In genomic region chr12:21111476-21112452, GRCm38 (mm10) we compare ENCODE assay signal across 8 mouse cellular contexts.
DNase-seq lines count a peak whose midpoint lies in the region; ATAC-seq and TF ChIP-seq lines count a peak whose summit lies in the region.

No protein-coding gene starts in this region.

- peak overlapping the region; percentile 64 for H3K4me2 ChIP-seq in forebrain, embryonic 12.5 days
- peak overlapping the region; percentile 73 for H3K4me2 ChIP-seq in heart, postnatal 0 days (ENCODE audit: low read depth, low read length)
- peak overlapping the region; percentile 87 for H3K4me2 ChIP-seq in liver, postnatal 0 days (ENCODE audit: low read depth, low read length)
- H3K4me2 ChIP-seq in neural tube, embryonic 13.5 days = peak overlapping the region; percentile 71

- H3K9me3 ChIP-seq in ES-Bruce4 (replicated peaks; ENCODE audit: control insufficient read depth, insufficient read depth, low read length, poor library complexity, severe bottlenecking) = no peaks in the 10 kb centered on the region
- no peaks in the 10 kb centered on the region for H3K9me3 ChIP-seq in forebrain, embryonic 12.5 days
- no peaks in the 10 kb centered on the region for H3K9me3 ChIP-seq in heart, postnatal 0 days (replicated peaks; ENCODE audit: control insufficient read depth, low read length)
- no peaks in the 10 kb centered on the region for H3K9me3 ChIP-seq in liver, postnatal 0 days (ENCODE audit: low read length)
- no peaks in the 10 kb centered on the region for H3K9me3 ChIP-seq in neural tube, embryonic 13.5 days

- peak; percentile 97 for ATAC-seq in cerebellum, adult (ENCODE audit: insufficient number of reproducible peaks, low FRiP score, low TSS enrichment)
- ATAC-seq in forebrain, embryonic 12.5 days (ENCODE audit: low FRiP score) = peak; percentile 99
- ATAC-seq in heart, postnatal 0 days (ENCODE audit: insufficient read depth, low read depth) = peak; percentile 99
- ATAC-seq in liver, postnatal 0 days = peak; percentile 99
- ATAC-seq in neural tube, embryonic 13.5 days (ENCODE audit: low read depth) = peak; percentile 98

- H3K36me3 ChIP-seq in ES-Bruce4 (ENCODE audit: control insufficient read depth, insufficient read depth, low read length, poor library complexity, severe bottlenecking) = no peaks in the 10 kb centered on the region
- H3K36me3 ChIP-seq in forebrain, embryonic 12.5 days (replicated peaks) = no peaks in the 10 kb centered on the region
- H3K36me3 ChIP-seq in heart, postnatal 0 days (replicated peaks; ENCODE audit: control insufficient read depth, insufficient read depth, low read length) = no peaks in the 10 kb centered on the region
- no peaks in the 10 kb centered on the region for H3K36me3 ChIP-seq in liver, postnatal 0 days (replicated peaks; ENCODE audit: insufficient read depth, low read length)
- no peaks in the 10 kb centered on the region for H3K36me3 ChIP-seq in neural tube, embryonic 13.5 days
- no peaks in the 10 kb centered on the region for H3K36me3 ChIP-seq in testis, adult 2 months (ENCODE audit: control insufficient read depth, insufficient read depth, low read length)

- no peak overlapping the region for H3K27ac ChIP-seq in ES-Bruce4 (ENCODE audit: insufficient read depth, low read length)
- H3K27ac ChIP-seq in forebrain, embryonic 12.5 days = peak overlapping the region; percentile 91
- H3K27ac ChIP-seq in heart, postnatal 0 days (ENCODE audit: low read depth) = peak overlapping the region; percentile 76
- peak overlapping the region; percentile 74 for H3K27ac ChIP-seq in liver, postnatal 0 days (ENCODE audit: low read depth)
- H3K27ac ChIP-seq in neural tube, embryonic 13.5 days (replicated peaks) = peak overlapping the region; percentile 93
- no peak overlapping the region for H3K27ac ChIP-seq in testis, adult 2 months (ENCODE audit: control insufficient read depth, insufficient read depth, low read depth, low read length)

- no peaks in the 10 kb centered on the region for H3K27me3 ChIP-seq in ES-Bruce4 (ENCODE audit: control insufficient read depth, insufficient read depth, low read length, poor library complexity, severe bottlenecking)
- H3K27me3 ChIP-seq in forebrain, embryonic 12.5 days = no peaks in the 10 kb centered on the region
- no peaks in the 10 kb centered on the region for H3K27me3 ChIP-seq in heart, postnatal 0 days (ENCODE audit: control insufficient read depth, insufficient read depth, low read length)
- H3K27me3 ChIP-seq in liver, postnatal 0 days (ENCODE audit: insufficient read depth, low read length) = peaks cover 4% of the 10 kb centered on the region; the same call in 1 of the 2 replicates
- H3K27me3 ChIP-seq in neural tube, embryonic 13.5 days = no peaks in the 10 kb centered on the region
- no peaks in the 10 kb centered on the region for H3K27me3 ChIP-seq in testis, adult 2 months (ENCODE audit: control insufficient read depth, insufficient read depth, low read length)

- no peak for TF ChIP-seq CTCF in ES-Bruce4 (IDR thresholded peaks at IDR 0.05; ENCODE audit: low read depth, low read length)
- no peak for TF ChIP-seq CTCF in heart, postnatal 0 days (IDR thresholded peaks at IDR 0.05; ENCODE audit: low read depth)
- TF ChIP-seq CTCF in liver, postnatal 0 days (IDR thresholded peaks at IDR 0.05; ENCODE audit: low read depth) = no peak
- TF ChIP-seq CTCF in testis, adult 2 months (IDR thresholded peaks at IDR 0.05; ENCODE audit: control insufficient read depth, insufficient read depth, insufficient replicate concordance, low read depth, low read length) = no peak

- H3K4me1 ChIP-seq in ES-Bruce4 (ENCODE audit: control insufficient read depth, insufficient read depth, low read length) = no peaks in the 10 kb centered on the region
- H3K4me1 ChIP-seq in forebrain, embryonic 12.5 days = peaks cover 12% of the 10 kb centered on the region
- no peaks in the 10 kb centered on the region for H3K4me1 ChIP-seq in heart, postnatal 0 days (ENCODE audit: control insufficient read depth, insufficient read depth)
- H3K4me1 ChIP-seq in liver, postnatal 0 days (ENCODE audit: insufficient read depth) = peaks cover 5% of the 10 kb centered on the region
- H3K4me1 ChIP-seq in neural tube, embryonic 13.5 days (replicated peaks) = peaks cover 16% of the 10 kb centered on the region
- peaks cover 4% of the 10 kb centered on the region; the same call in 1 of the 2 replicates for H3K4me1 ChIP-seq in testis, adult 2 months (ENCODE audit: control insufficient read depth, insufficient read depth, low read length)

- peak overlapping the region; percentile 88 for H3K4me3 ChIP-seq in ES-Bruce4 (ENCODE audit: low read depth, low read length)
- H3K4me3 ChIP-seq in forebrain, embryonic 12.5 days (replicated peaks) = peak overlapping the region; percentile 89
- peak overlapping the region; percentile 83 for H3K4me3 ChIP-seq in heart, postnatal 0 days (ENCODE audit: low read depth, low read length)
- peak overlapping the region; percentile 70 for H3K4me3 ChIP-seq in liver, postnatal 0 days (ENCODE audit: low read depth, low read length)
- peak overlapping the region; percentile 79 for H3K4me3 ChIP-seq in neural tube, embryonic 13.5 days
- H3K4me3 ChIP-seq in testis, adult 2 months (ENCODE audit: control insufficient read depth, low read depth, low read length) = peak overlapping the region; percentile 82

- DNase-seq in heart, postnatal 0 days (ENCODE audit: low spot score) = peak; percentile 85
- peak; percentile 90 to 93 for DNase-seq in kidney, postnatal 36 days
- DNase-seq in liver, postnatal 0 days = peak; percentile 88

- TF ChIP-seq POLR2A in ES-Bruce4 (IDR thresholded peaks at IDR 0.05; ENCODE audit: insufficient read depth, low read length) = peak; percentile 23
- no peak for TF ChIP-seq POLR2A in testis, adult 2 months (IDR thresholded peaks at IDR 0.05; ENCODE audit: control insufficient read depth, low read depth, low read length)

- TF ChIP-seq EP300 in ES-Bruce4 (IDR thresholded peaks at IDR 0.05; ENCODE audit: insufficient read depth, low read depth, low read length) = no peak
- no peak for TF ChIP-seq EP300 in heart, postnatal 0 days (IDR thresholded peaks at IDR 0.05; ENCODE audit: low read depth)
- no peak for TF ChIP-seq EP300 in liver, postnatal 0 days (IDR thresholded peaks at IDR 0.05; ENCODE audit: low read depth)

- WGBS in forebrain, embryonic 12.5 days = under 1% methylated on average over 101 of the region's 118 CpGs
- WGBS in heart, postnatal 0 days = under 1% methylated on average over 68 of the region's 118 CpGs
- WGBS in liver, postnatal 0 days (ENCODE audit: insufficient replicate concordance) = under 1% methylated on average over 89 of the region's 118 CpGs
- WGBS in neural tube, embryonic 13.5 days = under 1% methylated on average over 96 of the region's 118 CpGs

- H3K9ac ChIP-seq in ES-Bruce4 (ENCODE audit: low read depth, poor library complexity, severe bottlenecking) = peak overlapping the region; percentile 86
- H3K9ac ChIP-seq in forebrain, embryonic 12.5 days = peak overlapping the region; percentile 91
- H3K9ac ChIP-seq in heart, postnatal 0 days (replicated peaks; ENCODE audit: low read depth, low read length) = peak overlapping the region; percentile 74
- H3K9ac ChIP-seq in liver, postnatal 0 days (replicated peaks) = peak overlapping the region; percentile 68
- peak overlapping the region; percentile 90 for H3K9ac ChIP-seq in neural tube, embryonic 13.5 days

Comparison
In these comparisons a context has a peak if more than half of its experiments do, and no peak if none do; other contexts are left out.
1. H3K27ac ChIP-seq: peak in forebrain, embryonic 12.5 days (single experiment), heart, postnatal 0 days (single experiment), liver, postnatal 0 days (single experiment) and neural tube, embryonic 13.5 days (single experiment); none in ES-Bruce4 (single experiment) and testis, adult 2 months (single experiment).
2. Peak in every context shown above with its lines, with median percentiles within 50 percentile points of each other: H3K4me3 ChIP-seq, H3K9ac ChIP-seq, ATAC-seq, H3K4me2 ChIP-seq and DNase-seq.